Mouse (Mus musculus): ENCODE data around the gene Il16. TPM values are rescaled to one million over a fixed set of nuclear protein-coding genes. Genes with fewer than 3 reads are reported as not detected.
A peak's percentile ranks its signal among the peaks of the same experiment; 100 is the strongest.

Il16 gene
- total and polyA plus RNA-seq, 3 experiments, result 5.6 to 7.6 (median 6.1) TPM

GRCm38 (mm10) chr7:83633856-83634255 is 111.7 kb downstream of the Il16 start:
- no peak overlapping the region for H3K4me3 ChIP-seq
- 92% methylated on average over 6 of the region's 6 CpGs for WGBS
- no peak for DNase-seq
- intact Hi-C loops (cut with DNase I), result loop anchor here (2.0 to 10.0 kb wide), 3 partner anchors 19 to 769 kb away; partner anchors contain the start of genes Mesd, Mex3b and Tlnrd1
- no peak for TF ChIP-seq POLR2A (IDR thresholded peaks at IDR 0.05; ENCODE audit: insufficient read depth, low read depth, low read length)
- no peak for TF ChIP-seq CTCF (IDR thresholded peaks at IDR 0.05)
- no peak for TF ChIP-seq EP300 (IDR thresholded peaks at IDR 0.05; ENCODE audit: insufficient read depth, low read depth, low read length)
- H3K79me2 ChIP-seq (replicated peaks; ENCODE audit: control insufficient read depth, insufficient read depth, low read length), result no peaks in the 10 kb centered on the region
- H3K36me3 ChIP-seq (ENCODE audit: control insufficient read depth, insufficient read depth, low read length), result no peaks in the 10 kb centered on the region; the same call in 1 of the 2 replicates
- no peaks in the 10 kb centered on the region for H3K27me3 ChIP-seq (ENCODE audit: control insufficient read depth, insufficient read depth, low read length)
- no peak overlapping the region for H3K9ac ChIP-seq (ENCODE audit: low read depth, low read length)
- peaks cover 6% of the 10 kb centered on the region for H3K4me1 ChIP-seq (ENCODE audit: control insufficient read depth, insufficient read depth, low read length)
- no peak overlapping the region for H3K27ac ChIP-seq

GRCm38 (mm10) chr7:83632682-83633120 is 112.8 kb downstream of the Il16 start:
- peak overlapping the region; percentile 57 for H3K9ac ChIP-seq (ENCODE audit: low read depth, low read length)
- H3K4me3 ChIP-seq, result peak overlapping the region; percentile 63
- H3K4me1 ChIP-seq (ENCODE audit: control insufficient read depth, insufficient read depth, low read length), result peaks cover 6% of the 10 kb centered on the region
- H3K79me2 ChIP-seq (replicated peaks; ENCODE audit: control insufficient read depth, insufficient read depth, low read length), result no peaks in the 10 kb centered on the region
- no peak for DNase-seq
- no peaks in the 10 kb centered on the region for H3K27me3 ChIP-seq (ENCODE audit: control insufficient read depth, insufficient read depth, low read length)
- H3K36me3 ChIP-seq (ENCODE audit: control insufficient read depth, insufficient read depth, low read length), result no peaks in the 10 kb centered on the region; the same call in 1 of the 2 replicates
- intact Hi-C loops (cut with DNase I), result loop anchor here (2.0 to 10.0 kb wide), 3 partner anchors 20 to 768 kb away; partner anchors contain the start of genes Mesd, Mex3b and Tlnrd1
- H3K27ac ChIP-seq, result peak overlapping the region; percentile 92
- WGBS, result 29% methylated on average over 6 of the region's 6 CpGs
- TF ChIP-seq EP300 (IDR thresholded peaks at IDR 0.05; ENCODE audit: insufficient read depth, low read depth, low read length), result no peak
- TF ChIP-seq CTCF (IDR thresholded peaks at IDR 0.05), result no peak
- no peak for TF ChIP-seq POLR2A (IDR thresholded peaks at IDR 0.05; ENCODE audit: insufficient read depth, low read depth, low read length)

- peak; percentile 96 to 97 for DNase-seq
- Histone ChIP-seq H3K36me3 (ENCODE audit: control insufficient read depth, insufficient read depth, low read length) (no peaks in the 10 kb centered on the region; the same call in 1 of the 2 replicates), H3K79me2 (replicated peaks; ENCODE audit: control insufficient read depth, insufficient read depth, low read length) (no peaks in the 10 kb centered on the region), H3K4me1 (ENCODE audit: control insufficient read depth, insufficient read depth, low read length) (peaks cover 6% of the 10 kb centered on the region), H3K27ac (peak within 1 kb of the TSS; percentile 92), H3K9ac (ENCODE audit: low read depth, low read length) (peak within 1 kb of the TSS; percentile 90), H3K4me3 (peak within 1 kb of the TSS; percentile 63), H3K27me3 (ENCODE audit: control insufficient read depth, insufficient read depth, low read length) (no peaks in the 10 kb centered on the region)
- intact Hi-C loops (cut with DNase I), result loop anchor here (2.0 to 10.0 kb wide), 4 partner anchors 21 to 767 kb away; partner anchors contain the start of genes Mesd, Mex3b and Tlnrd1
- TF ChIP-seq EP300 (IDR thresholded peaks at IDR 0.05; ENCODE audit: insufficient read depth, low read depth, low read length) (no peak), POLR2A (IDR thresholded peaks at IDR 0.05; ENCODE audit: insufficient read depth, low read depth, low read length) (peak; percentile 95), CTCF (IDR thresholded peaks at IDR 0.05) (peak; percentile 42)
- WGBS, result under 1% methylated on average over 35 of the region's 35 CpGs
Observed at GRCm38 (mm10) chr7:83631828-83632681, 113.5 kb downstream of the Il16 start, which contains the start of gene Stard5. TSS of gene Stard5 (plus strand) at chr7:83631959.

- Histone ChIP-seq H3K79me2 (replicated peaks; ENCODE audit: control insufficient read depth, insufficient read depth, low read length) (no peaks in the 10 kb centered on the region), H3K9ac (ENCODE audit: low read depth, low read length) (peak overlapping the region; percentile 78), H3K4me3 (peak overlapping the region; percentile 63), H3K4me1 (ENCODE audit: control insufficient read depth, insufficient read depth, low read length) (peaks cover 6% of the 10 kb centered on the region), H3K27ac (peak overlapping the region; percentile 92), H3K27me3 (ENCODE audit: control insufficient read depth, insufficient read depth, low read length) (no peaks in the 10 kb centered on the region), H3K36me3 (ENCODE audit: control insufficient read depth, insufficient read depth, low read length) (no peaks in the 10 kb centered on the region; the same call in 1 of the 2 replicates)
- no peak for TF ChIP-seq EP300 (IDR thresholded peaks at IDR 0.05; ENCODE audit: insufficient read depth, low read depth, low read length)
- no peak for TF ChIP-seq CTCF (IDR thresholded peaks at IDR 0.05)
- TF ChIP-seq POLR2A (IDR thresholded peaks at IDR 0.05; ENCODE audit: insufficient read depth, low read depth, low read length), result no peak; the same call in 1 of the 2 replicates
- intact Hi-C loops (cut with DNase I), result loop anchor here (2.0 to 10.0 kb wide), 3 partner anchors 62 to 766 kb away; partner anchors contain the start of genes Mesd, Mex3b and Tlnrd1
- WGBS, result 6% methylated on average over 11 of the region's 11 CpGs
- no peak for DNase-seq
Observed at GRCm38 (mm10) chr7:83631073-83631827, 114.3 kb downstream of the Il16 start.

- H3K79me2 ChIP-seq (replicated peaks; ENCODE audit: control insufficient read depth, insufficient read depth, low read length), result no peaks in the 10 kb centered on the region
- TF ChIP-seq CTCF (IDR thresholded peaks at IDR 0.05) (no peak), EP300 (IDR thresholded peaks at IDR 0.05; ENCODE audit: insufficient read depth, low read depth, low read length) (no peak), POLR2A (IDR thresholded peaks at IDR 0.05; ENCODE audit: insufficient read depth, low read depth, low read length) (no peak)
- no peaks in the 10 kb centered on the region for H3K27me3 ChIP-seq (ENCODE audit: control insufficient read depth, insufficient read depth, low read length)
- no peak overlapping the region for H3K27ac ChIP-seq
- H3K9ac ChIP-seq (ENCODE audit: low read depth, low read length), result no peak overlapping the region
- DNase-seq, result no peak
- intact Hi-C loops (cut with DNase I), result no loop called here
- no peak overlapping the region for H3K4me3 ChIP-seq
- H3K4me1 ChIP-seq (ENCODE audit: control insufficient read depth, insufficient read depth, low read length), result peaks cover 2% of the 10 kb centered on the region; the same call in 1 of the 2 replicates
- no peaks in the 10 kb centered on the region for H3K36me3 ChIP-seq (ENCODE audit: control insufficient read depth, insufficient read depth, low read length)
- WGBS, result 87% methylated on average over 4 of the region's 4 CpGs
Observed at GRCm38 (mm10) chr7:83627369-83627768, 118.2 kb downstream of the Il16 start.

Measured in heart, adult 2 months (tissue).